Mouse (Mus musculus) heart, embryonic 13.5 days (tissue): ENCODE results near the gene S1pr4. TPM values are rescaled to one million over a fixed set of nuclear protein-coding genes. Genes with fewer than 3 reads are reported as not detected.

Source experiments
- ATAC-seq: fragments of 200-750 bp; cut with Nextera tagmentation; 2 replicates; pipeline ENCODE4 v1.8.0; 2017; ENCODE audit warnings: moderate TSS enrichment; ENCODE audit not compliant: insufficient number of reproducible peaks, low FRiP score, low TSS enrichment; ENCODE audit errors: extremely low read depth
- H3K27ac ChIP-seq: fragments of 300-500 bp; sonication (generic); replicated peaks from 2 replicates; pipeline ENCODE4 v1.5.1; 2015; ENCODE audit warnings: moderate library complexity, mild to moderate bottlenecking, inconsistent platforms
- H3K27me3 ChIP-seq: fragments of 300-500 bp; sonication (generic); replicated peaks from 2 replicates; pipeline ENCODE4 v1.6.1; 2015; ENCODE audit warnings: mild to moderate bottlenecking, inconsistent platforms
- H3K36me3 ChIP-seq: fragments of 300-500 bp; sonication (generic); 2 replicates; pipeline ENCODE4 v1.6.1; 2015; ENCODE audit warnings: mild to moderate bottlenecking, inconsistent platforms
- H3K4me1 ChIP-seq: fragments of 300-500 bp; sonication (generic); 2 replicates; pipeline ENCODE4 v1.6.1; 2015; ENCODE audit warnings: inconsistent platforms
- H3K4me2 ChIP-seq: fragments of 300-500 bp; sonication (generic); 2 replicates; pipeline ENCODE4 v1.6.1; 2015; ENCODE audit warnings: inconsistent platforms, mild to moderate bottlenecking, moderate library complexity
- H3K4me3 ChIP-seq: fragments of 300-500 bp; sonication (generic); 2 replicates; pipeline ENCODE4 v1.5.1; 2015; ENCODE audit warnings: moderate library complexity, mild to moderate bottlenecking, inconsistent platforms
- H3K9ac ChIP-seq: fragments of 300-500 bp; sonication (generic); 2 replicates; pipeline ENCODE4 v1.6.1; 2015; ENCODE audit warnings: inconsistent platforms, mild to moderate bottlenecking, moderate library complexity
- H3K9me3 ChIP-seq: fragments of 300-500 bp; sonication (generic); 2 replicates; pipeline ENCODE4 v1.6.1; 2016; ENCODE audit warnings: inconsistent platforms
- WGBS: fragments of 180-500 bp; shearing (Covaris S2); methylation state at CpG from one replicate; pipeline ENCODE4 v1.1.7; 2015; ENCODE audit warnings: mixed read lengths; 5-methylcytosine and 5-hydroxymethylcytosine counted together
- polyA plus RNA-seq: library from polyadenylated mRNA; unstranded; fragments of >200 nt; fragmentation: Nextera tagmentation; extraction: Ambion mirVana; gene quantifications from 2 replicates; pipeline ENCODE4 v1.2.1, GENCODE M21; 2015

The S1pr4 gene
- polyA plus RNA-seq, 1 experiment from 2014 or later: 0.53 TPM

- no peak for ATAC-seq
- Histone ChIP-seq H3K4me2 (no peak overlapping the region), H3K27ac (no peak overlapping the region), H3K9ac (no peak overlapping the region), H3K36me3 (no peaks in the 10 kb centered on the region), H3K4me1 (peaks cover 3% of the 10 kb centered on the region), H3K27me3 (peaks cover 4% of the 10 kb centered on the region; the same call in 1 of the 2 replicates), H3K4me3 (no peak overlapping the region), H3K9me3 (0 out of 2 replicates have a peak, but pooled peaks cover 7% of the 10 kb centered on the region)
- WGBS: 13% methylated on average over 4 of the region's 4 CpGs
Measured at GRCm38 (mm10) chr10:81518546-81518945, 18.6 kb upstream of the S1pr4 start.

GRCm38 (mm10) chr10:81517227-81517626 is 17.3 kb upstream of the S1pr4 start:
- Histone ChIP-seq H3K4me2 (no peak overlapping the region), H3K36me3 (no peaks in the 10 kb centered on the region), H3K4me3 (no peak overlapping the region), H3K9me3 (0 out of 2 replicates have a peak, but pooled peaks cover 7% of the 10 kb centered on the region), H3K27ac (no peak overlapping the region), H3K9ac (no peak overlapping the region), H3K4me1 (no peaks in the 10 kb centered on the region), H3K27me3 (peaks cover 6% of the 10 kb centered on the region)
- 71% methylated on average over 8 of the region's 8 CpGs for WGBS
- ATAC-seq: no peak

GRCm38 (mm10) chr10:81513798-81514197 is 13.9 kb upstream of the S1pr4 start:
- Histone ChIP-seq H3K4me2 (no peak overlapping the region), H3K27me3 (peaks cover 18% of the 10 kb centered on the region), H3K9me3 (0 out of 2 replicates have a peak, but pooled peaks cover 7% of the 10 kb centered on the region), H3K27ac (no peak overlapping the region), H3K4me1 (no peaks in the 10 kb centered on the region), H3K4me3 (no peak overlapping the region), H3K9ac (no peak overlapping the region), H3K36me3 (no peaks in the 10 kb centered on the region)
- 75% methylated on average over 5 of the region's 5 CpGs for WGBS
- ATAC-seq: no peak

GRCm38 (mm10) chr10:81510246-81510810 is 10.4 kb upstream of the S1pr4 start:
- no peak overlapping the region for H3K27ac ChIP-seq
- no peak overlapping the region for H3K4me2 ChIP-seq
- H3K27me3 ChIP-seq: peaks cover 14% of the 10 kb centered on the region
- no peaks in the 10 kb centered on the region for H3K36me3 ChIP-seq
- H3K4me3 ChIP-seq: no peak overlapping the region
- no peaks in the 10 kb centered on the region for H3K4me1 ChIP-seq
- no peak for ATAC-seq
- H3K9me3 ChIP-seq: 0 out of 2 replicates have a peak, but pooled peaks cover 7% of the 10 kb centered on the region
- H3K9ac ChIP-seq: no peak overlapping the region
- WGBS: 67% methylated on average over 14 of the region's 14 CpGs

- Histone ChIP-seq H3K4me2 (no peak overlapping the region), H3K4me3 (no peak overlapping the region), H3K9me3 (no peaks in the 10 kb centered on the region), H3K36me3 (no peaks in the 10 kb centered on the region), H3K9ac (no peak overlapping the region), H3K27ac (no peak overlapping the region), H3K27me3 (peaks cover 26% of the 10 kb centered on the region), H3K4me1 (peaks cover 1% of the 10 kb centered on the region; the same call in 1 of the 2 replicates)
- 57% methylated on average over 13 of the region's 13 CpGs for WGBS
- no peak for ATAC-seq
Measured at GRCm38 (mm10) chr10:81507691-81508489, 8.0 kb upstream of the S1pr4 start.

GRCm38 (mm10) chr10:81507095-81507494 is 7.2 kb upstream of the S1pr4 start:
- no peak overlapping the region for H3K27ac ChIP-seq
- peaks cover 24% of the 10 kb centered on the region for H3K27me3 ChIP-seq
- no peak overlapping the region for H3K4me2 ChIP-seq
- WGBS: 28% methylated on average over 6 of the region's 6 CpGs
- no peaks in the 10 kb centered on the region for H3K9me3 ChIP-seq
- H3K9ac ChIP-seq: no peak overlapping the region
- no peak overlapping the region for H3K4me3 ChIP-seq
- H3K36me3 ChIP-seq: no peaks in the 10 kb centered on the region
- ATAC-seq: no peak
- peaks cover 3% of the 10 kb centered on the region; the same call in 1 of the 2 replicates for H3K4me1 ChIP-seq

- Histone ChIP-seq H3K27me3 (peaks cover 13% of the 10 kb centered on the region), H3K9me3 (no peaks in the 10 kb centered on the region), H3K9ac (no peak overlapping the region), H3K27ac (no peak overlapping the region), H3K36me3 (no peaks in the 10 kb centered on the region), H3K4me1 (peaks cover 3% of the 10 kb centered on the region; the same call in 1 of the 2 replicates), H3K4me2 (no peak overlapping the region), H3K4me3 (no peak overlapping the region)
- 74% methylated on average over 15 of the region's 15 CpGs for WGBS
- no peak for ATAC-seq
Measured at GRCm38 (mm10) chr10:81505016-81505664, 5.2 kb upstream of the S1pr4 start.

GRCm38 (mm10) chr10:81502658-81503057 is 2.7 kb upstream of the S1pr4 start:
- peak overlapping the region; percentile 50 for H3K4me3 ChIP-seq
- H3K4me2 ChIP-seq: peak overlapping the region; percentile 77
- H3K27ac ChIP-seq: no peak overlapping the region
- no peaks in the 10 kb centered on the region for H3K9me3 ChIP-seq
- peak overlapping the region; percentile 77 for H3K9ac ChIP-seq
- peaks cover 5% of the 10 kb centered on the region; the same call in 1 of the 2 replicates for H3K4me1 ChIP-seq
- 9% methylated on average over 36 of the region's 36 CpGs for WGBS
- H3K27me3 ChIP-seq: peaks cover 13% of the 10 kb centered on the region
- H3K36me3 ChIP-seq: no peaks in the 10 kb centered on the region
- ATAC-seq: no peak

GRCm38 (mm10) chr10:81501863-81502262 is 1.9 kb upstream of the S1pr4 start:
- WGBS: 72% methylated on average over 5 of the region's 5 CpGs

GRCm38 (mm10) chr10:81499250-81499901 is 556 bp downstream of the S1pr4 start:
- 67% methylated on average over 23 of the region's 23 CpGs for WGBS
- peaks cover 25% of the 10 kb centered on the region for H3K4me1 ChIP-seq
- no peaks in the 10 kb centered on the region for H3K9me3 ChIP-seq
- no peak overlapping the region for H3K4me3 ChIP-seq
- H3K27ac ChIP-seq: no peak overlapping the region
- peaks cover 13% of the 10 kb centered on the region for H3K27me3 ChIP-seq
- ATAC-seq: no peak
- no peak overlapping the region for H3K4me2 ChIP-seq
- 0 out of 2 replicates have a peak overlapping the region, but pooled peaks have one; percentile 28 for H3K9ac ChIP-seq
- no peaks in the 10 kb centered on the region for H3K36me3 ChIP-seq

More at GRCm38 (mm10) chr10:81501863-81502262, 1.9 kb upstream of the S1pr4 start:
- Histone ChIP-seq H3K4me3 (no peak overlapping the region), H3K4me1 (peaks cover 10% of the 10 kb centered on the region; the same call in 1 of the 2 replicates), H3K27ac (no peak overlapping the region), H3K27me3 (peaks cover 13% of the 10 kb centered on the region), H3K9ac (no peak overlapping the region), H3K9me3 (no peaks in the 10 kb centered on the region), H3K36me3 (no peaks in the 10 kb centered on the region), H3K4me2 (no peak overlapping the region)
- no peak for ATAC-seq
